Mouse (Mus musculus) forelimb bud, embryonic 11.5 days (tissue): ENCODE measurements around the gene Stxbp6.
"Not testable (repeated sequence)": the region's sequence is repeated elsewhere in the genome, so short reads cannot be mapped to it uniquely, and the experiment has no call there.

Source experiments
- DNase-seq: peaks from one replicate; pipeline ENCODE4 v3.0.0-alpha.2; 2012; ENCODE audit warnings: low read depth, low spot score

Stxbp6 gene

GRCm38 (mm10) chr12:45056372-45056771, 18.1 kb downstream of the Stxbp6 start:
- no peak for DNase-seq

- DNase-seq: no peak
Measured at GRCm38 (mm10) chr12:45053319-45053718, 21.2 kb downstream of the Stxbp6 start.

- no peak for DNase-seq
Measured at GRCm38 (mm10) chr12:45052860-45053259, 21.6 kb downstream of the Stxbp6 start.

- DNase-seq: no peak
Measured at GRCm38 (mm10) chr12:45049894-45050293, 24.6 kb downstream of the Stxbp6 start.

GRCm38 (mm10) chr12:45047711-45048110, 26.8 kb downstream of the Stxbp6 start:
- DNase-seq: not testable (repeated sequence)

GRCm38 (mm10) chr12:45047172-45047571, 27.3 kb downstream of the Stxbp6 start:
- DNase-seq: peak; percentile 7

GRCm38 (mm10) chr12:45044581-45044980, 29.9 kb downstream of the Stxbp6 start:
- DNase-seq: no peak

GRCm38 (mm10) chr12:45042591-45043091, 31.9 kb downstream of the Stxbp6 start:
- DNase-seq: no peak

GRCm38 (mm10) chr12:45037496-45037895, 37.0 kb downstream of the Stxbp6 start:
- no peak for DNase-seq

- no peak for DNase-seq
Measured at GRCm38 (mm10) chr12:45037091-45037490, 37.4 kb downstream of the Stxbp6 start.

GRCm38 (mm10) chr12:45030681-45031080, 43.8 kb downstream of the Stxbp6 start:
- no peak for DNase-seq

GRCm38 (mm10) chr12:45026347-45026746, 48.2 kb downstream of the Stxbp6 start:
- no peak for DNase-seq

GRCm38 (mm10) chr12:45020018-45020417, 54.5 kb downstream of the Stxbp6 start:
- DNase-seq: no peak

- DNase-seq: no peak
Measured at GRCm38 (mm10) chr12:45019059-45019822, 55.3 kb downstream of the Stxbp6 start.

GRCm38 (mm10) chr12:45013246-45013756, 61.2 kb downstream of the Stxbp6 start:
- peak; percentile 16 for DNase-seq

- DNase-seq: peak; percentile 23
Measured at GRCm38 (mm10) chr12:45011436-45012089, 62.9 kb downstream of the Stxbp6 start.

GRCm38 (mm10) chr12:45011006-45011405, 63.5 kb downstream of the Stxbp6 start:
- no peak for DNase-seq

- no peak for DNase-seq
Measured at GRCm38 (mm10) chr12:45009984-45010611, 64.4 kb downstream of the Stxbp6 start.

- no peak for DNase-seq
Measured at GRCm38 (mm10) chr12:45006569-45006968, 67.9 kb downstream of the Stxbp6 start.

GRCm38 (mm10) chr12:45006049-45006448, 68.5 kb downstream of the Stxbp6 start:
- DNase-seq: no peak

- DNase-seq: no peak
Measured at GRCm38 (mm10) chr12:45001996-45002395, 72.5 kb downstream of the Stxbp6 start.

GRCm38 (mm10) chr12:44997422-44997821, 77.1 kb downstream of the Stxbp6 start:
- no peak for DNase-seq
